Mouse (Mus musculus) spleen, adult 2 months (tissue): ENCODE data around the gene Akap13.

Source experiments
- CTCF ChIP-seq: fragments of 200-500 bp; IDR thresholded peaks from 2 replicates; pipeline ENCODE4 v1.5.1; 2011; ENCODE audit warnings: mild to moderate bottlenecking, inconsistent platforms; ENCODE audit not compliant: insufficient read depth, insufficient read length, insufficient replicate concordance; ENCODE audit errors: extremely low read depth
- POLR2A ChIP-seq: fragments of 200-500 bp; IDR thresholded peaks from 2 replicates; pipeline ENCODE4 v1.6.1; 2011; ENCODE audit warnings: low read depth, low read length, inconsistent platforms

DNA sequence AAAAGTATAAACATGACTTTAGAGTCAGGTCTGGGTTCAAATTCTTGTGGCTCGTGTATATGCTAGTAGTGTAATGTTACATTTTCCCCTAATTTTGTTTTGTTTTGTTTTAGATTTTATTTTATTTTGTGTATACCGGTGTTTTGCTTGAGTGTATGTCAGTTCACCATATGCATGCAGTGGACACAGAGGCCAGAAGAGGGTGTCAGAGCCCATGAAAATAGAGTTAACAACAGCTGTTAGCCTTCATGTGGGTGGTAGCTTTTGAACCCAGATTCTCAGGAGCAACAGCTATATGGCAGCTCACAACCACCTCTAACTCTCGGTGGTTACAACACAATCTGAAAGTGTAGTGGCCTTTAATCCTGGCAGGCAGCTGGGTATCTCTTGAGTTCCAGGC is 66.9 kb downstream of the Akap13 start:
- no peak for TF ChIP-seq CTCF
- no peak for TF ChIP-seq POLR2A
